Mouse (Mus musculus): ENCODE results near the gene Cyp19a1.

Gene Cyp19a1

DNA sequence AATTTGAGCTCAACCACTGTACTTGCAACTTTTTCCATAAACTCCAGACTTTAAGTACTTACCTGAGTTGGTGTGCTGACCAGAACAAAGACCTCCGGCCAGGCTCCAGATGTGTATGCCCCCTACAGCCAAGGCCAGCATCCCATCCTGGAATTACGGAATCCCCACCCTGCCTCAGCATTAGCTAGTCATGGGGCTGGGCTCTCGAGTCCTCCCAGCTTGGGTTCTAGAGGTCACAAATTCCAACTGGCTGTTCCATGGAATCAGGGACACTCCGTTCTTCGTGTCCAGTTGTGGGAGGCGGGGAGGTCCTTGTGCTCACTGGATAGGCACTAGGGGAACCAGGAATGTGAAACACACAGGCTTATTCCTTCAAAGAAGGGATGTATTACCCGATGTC lies at the start of gene Cyp19a1:
Cyp19a1 (minus strand) TSS at position 101 of the 400 bp plus-strand sequence.
- in situ Hi-C loops (cut with MboI, MseI), result no loop called here

DNA sequence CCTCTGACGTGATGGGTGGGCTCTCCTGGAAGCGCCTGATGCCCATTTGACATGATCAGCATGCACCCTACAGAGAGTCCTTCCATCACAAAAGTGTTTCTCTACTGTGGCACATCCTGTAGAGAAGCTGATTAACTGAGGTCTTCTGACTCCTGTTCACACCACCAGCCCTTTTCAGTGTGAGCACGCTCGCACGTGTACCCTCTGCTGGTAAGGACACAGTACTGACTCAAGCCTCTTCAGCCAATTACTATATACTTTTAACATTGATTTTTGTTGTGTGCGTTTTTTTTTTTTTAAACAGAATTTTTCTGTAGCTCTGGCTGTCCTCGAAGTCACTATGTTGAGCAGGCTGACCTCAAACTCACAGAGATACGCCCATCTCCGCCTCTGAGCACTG lies 48.5 kb upstream of the Cyp19a1 start:
- in situ Hi-C loops (cut with MboI, MseI), result no loop called here

GRCm38 (mm10) chr9:54308751-54309358 lies 40.9 kb upstream of the Cyp19a1 start:
- in situ Hi-C loops (cut with MboI, MseI), result no loop called here

GRCm38 (mm10) chr9:54308209-54308608 lies 40.3 kb upstream of the Cyp19a1 start:
- in situ Hi-C loops (cut with MboI, MseI), result no loop called here

DNA sequence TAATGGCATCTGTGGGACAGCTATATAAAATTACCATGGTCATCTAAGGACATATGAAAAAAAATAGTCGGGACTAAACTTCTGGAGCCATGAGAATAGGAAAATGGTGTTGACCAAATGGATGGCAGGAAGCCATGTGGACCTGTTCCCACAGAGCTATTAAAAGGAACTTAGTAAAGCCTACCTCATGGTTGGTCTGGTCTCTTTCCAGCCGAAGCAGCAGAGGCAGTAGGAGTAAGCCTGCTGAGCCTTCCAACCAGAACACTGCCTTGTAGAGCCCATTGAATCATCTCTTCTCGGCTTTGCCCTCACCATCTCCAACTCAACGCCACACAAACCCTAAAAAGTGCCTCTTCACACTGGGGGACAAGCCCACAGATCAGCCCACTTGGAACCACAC lies 33.3 kb upstream of the Cyp19a1 start:
- in situ Hi-C loops (cut with MboI, MseI), result no loop called here

GRCm38 (mm10) chr9:54299792-54300191 lies 31.9 kb upstream of the Cyp19a1 start:
- in situ Hi-C loops (cut with MboI, MseI), result no loop called here

- in situ Hi-C loops (cut with MboI, MseI), result no loop called here
Observed at GRCm38 (mm10) chr9:54299389-54299788, 31.5 kb upstream of the Cyp19a1 start.

- in situ Hi-C loops (cut with MboI, MseI), result no loop called here
Observed at GRCm38 (mm10) chr9:54287804-54288203, 19.9 kb upstream of the Cyp19a1 start.

- in situ Hi-C loops (cut with MboI, MseI), result no loop called here
Observed at GRCm38 (mm10) chr9:54286331-54286987, 18.5 kb upstream of the Cyp19a1 start, which contains the start of gene Gldn. Gldn (plus strand) TSS chr9:54286486.

DNA sequence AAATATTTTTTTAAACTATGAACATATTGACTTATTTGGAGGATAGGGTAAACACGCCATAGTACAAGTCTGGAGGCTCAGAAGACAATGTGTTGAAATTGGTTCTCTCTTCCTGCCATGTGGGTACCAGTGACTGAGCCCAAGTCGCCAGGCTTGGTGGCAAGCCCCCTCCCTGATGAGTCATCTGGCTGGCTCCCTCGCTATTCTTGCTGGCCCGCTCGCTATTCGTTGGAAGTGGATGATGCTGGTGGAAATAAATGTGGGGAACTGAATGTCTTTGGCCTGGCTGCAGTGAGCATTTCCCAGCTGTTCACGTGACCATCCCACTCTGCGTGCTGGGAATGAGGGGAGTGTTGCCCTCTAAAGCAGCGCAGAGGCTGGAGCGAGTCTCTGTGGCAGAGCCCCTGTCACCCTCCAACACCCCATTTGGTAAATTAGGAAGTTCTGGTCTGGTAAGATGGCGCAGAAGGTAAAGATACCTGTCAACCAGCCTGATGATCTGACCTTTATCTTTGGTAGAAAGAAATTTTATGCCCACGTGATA lies 11.2 kb upstream of the Cyp19a1 start:
- in situ Hi-C loops (cut with MboI, MseI), result no loop called here

DNA sequence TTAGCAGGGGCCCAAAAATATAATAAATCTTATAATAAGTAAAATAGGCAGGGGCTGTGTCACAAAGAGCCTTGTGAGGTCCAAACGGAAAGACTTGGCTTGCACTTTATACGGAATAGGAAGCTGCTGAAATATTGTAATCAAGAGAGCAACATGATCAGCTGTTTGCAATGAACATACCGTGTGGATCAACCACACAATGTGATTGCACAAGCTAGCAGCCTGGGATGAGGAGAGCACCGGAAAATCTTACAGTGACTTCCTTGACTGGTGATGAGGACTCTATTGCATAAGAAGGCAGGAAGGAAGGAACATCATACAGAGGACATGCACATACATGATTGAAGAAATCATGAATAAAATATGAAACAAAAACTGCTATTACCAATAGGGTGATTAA lies 7.4 kb upstream of the Cyp19a1 start:
- in situ Hi-C loops (cut with MboI, MseI), result no loop called here

DNA sequence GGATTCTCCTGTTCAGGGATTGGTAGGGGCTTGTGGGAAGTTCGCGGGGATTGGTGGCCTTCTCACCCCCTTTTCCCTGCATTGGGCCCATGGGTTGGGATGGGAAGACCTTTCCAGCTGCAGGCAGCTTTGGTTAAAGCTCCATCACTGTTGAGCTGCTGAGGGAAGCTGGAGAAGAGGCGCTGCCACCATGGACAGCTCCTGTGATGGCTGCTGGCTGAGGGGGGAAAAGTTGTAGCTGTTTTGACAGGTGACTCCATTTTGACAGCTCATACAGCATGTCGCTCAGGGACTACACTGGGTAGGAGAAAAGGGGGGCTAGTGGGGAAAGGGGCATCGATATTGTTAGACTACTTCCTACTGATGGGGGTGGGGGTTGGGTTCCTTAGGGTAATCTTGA lies 3.0 kb upstream of the Cyp19a1 start:
- in situ Hi-C loops (cut with MboI, MseI), result no loop called here

- in situ Hi-C loops (cut with MboI, MseI), result no loop called here
Observed at GRCm38 (mm10) chr9:54269987-54270386, 2.1 kb upstream of the Cyp19a1 start.

- in situ Hi-C loops (cut with MboI, MseI), result no loop called here
Observed at GRCm38 (mm10) chr9:54264754-54265153, 3.2 kb downstream of the Cyp19a1 start.

DNA sequence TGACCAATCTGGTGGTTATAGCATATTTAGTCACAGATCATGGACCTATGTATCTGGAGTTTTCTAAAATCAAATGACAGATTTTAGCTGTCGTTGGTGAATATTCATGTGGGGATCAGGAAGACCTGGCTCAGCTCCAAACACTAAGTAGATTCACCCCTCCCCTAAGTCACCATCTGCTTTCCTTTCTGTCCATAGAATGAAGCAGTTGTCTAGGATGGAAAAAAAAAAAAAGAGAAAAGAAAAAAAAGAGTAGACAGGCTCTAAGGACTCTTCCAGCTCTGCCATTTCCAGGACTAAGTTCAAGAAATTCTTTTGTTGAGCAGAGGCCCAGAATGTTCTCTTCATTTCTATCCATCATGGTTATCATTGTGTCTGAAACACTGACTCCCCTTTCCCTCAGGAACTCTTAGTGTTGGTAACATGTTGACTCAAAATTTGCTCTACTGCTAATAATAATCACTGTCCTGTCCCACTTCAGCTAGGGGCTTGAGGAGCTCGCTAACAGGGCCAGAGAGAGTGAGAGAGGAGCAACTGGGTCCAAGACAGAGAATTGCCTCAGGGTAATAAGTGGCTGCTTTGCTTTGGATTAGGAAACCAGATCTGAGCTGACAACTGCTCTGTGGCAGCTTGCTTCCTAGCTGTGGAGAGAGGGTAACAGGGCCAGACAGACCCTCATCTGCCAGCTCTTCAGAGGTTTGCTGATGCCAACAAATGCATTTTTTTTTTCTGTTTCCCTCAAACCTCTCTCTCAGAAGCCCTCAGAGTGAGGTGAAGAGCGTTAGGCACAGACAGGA lies 22.8 kb downstream of the Cyp19a1 start:
- in situ Hi-C loops (cut with MboI, MseI), result no loop called here

DNA sequence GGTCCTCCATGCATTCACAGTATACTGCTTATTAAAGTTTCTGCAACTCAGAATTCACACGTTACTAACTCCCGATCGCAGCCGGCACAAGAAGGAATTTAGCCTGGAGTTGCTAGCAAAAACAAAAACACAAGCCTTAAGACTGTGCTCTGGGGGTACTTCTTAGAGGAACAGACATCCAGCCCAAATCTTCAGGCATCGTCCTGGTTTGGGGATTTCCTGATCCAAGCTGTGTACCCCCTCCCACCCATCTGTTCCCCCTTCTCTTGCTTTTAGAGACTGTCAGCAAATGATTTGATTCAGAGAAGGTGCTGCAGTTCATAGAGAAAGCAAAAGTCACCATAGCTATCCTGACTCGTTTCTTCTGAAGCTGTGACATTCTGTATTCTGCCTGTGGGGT lies 40.3 kb downstream of the Cyp19a1 start:
- in situ Hi-C loops (cut with MboI, MseI), result no loop called here

DNA sequence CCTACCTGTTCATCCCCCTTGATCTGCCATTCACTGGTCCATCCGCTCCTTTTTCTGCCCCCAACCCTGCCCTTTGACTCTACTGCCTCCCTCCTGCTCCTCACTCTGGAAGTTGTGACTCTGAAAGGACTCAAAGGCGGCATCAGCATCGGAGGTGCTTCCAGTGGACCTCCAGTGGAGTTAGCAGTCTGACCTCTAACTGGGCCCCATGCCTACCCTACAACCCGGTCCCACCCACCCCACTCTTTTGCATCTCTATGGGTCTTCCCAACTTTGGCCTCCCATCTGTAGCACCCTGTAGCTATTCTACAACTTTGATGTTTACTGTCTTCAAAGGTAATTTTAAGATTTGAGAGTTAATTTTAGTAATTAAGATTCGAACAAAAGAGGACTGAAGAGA lies 51.4 kb downstream of the Cyp19a1 start:
- in situ Hi-C loops (cut with MboI, MseI), result no loop called here

GRCm38 (mm10) chr9:54214881-54215280 lies 53.0 kb downstream of the Cyp19a1 start:
- in situ Hi-C loops (cut with MboI, MseI), result no loop called here

GRCm38 (mm10) chr9:54194790-54195189 lies 73.1 kb downstream of the Cyp19a1 start:
- in situ Hi-C loops (cut with MboI, MseI), result loop anchor here in 1 of 2 experiments (25.0 kb wide), 1 partner anchor 443 kb away; no protein-coding TSS in a partner anchor

GRCm38 (mm10) chr9:54191435-54191834 lies 76.5 kb downstream of the Cyp19a1 start:
- in situ Hi-C loops (cut with MboI, MseI), result loop anchor here in 1 of 2 experiments (25.0 kb wide), 1 partner anchor 446 kb away; no protein-coding TSS in a partner anchor

GRCm38 (mm10) chr9:54182484-54182883 lies 85.4 kb downstream of the Cyp19a1 start:
- in situ Hi-C loops (cut with MboI, MseI), result loop anchor here in 1 of 2 experiments (10.0 to 25.0 kb wide), 2 partner anchors 232 to 455 kb away; no protein-coding TSS in a partner anchor

DNA sequence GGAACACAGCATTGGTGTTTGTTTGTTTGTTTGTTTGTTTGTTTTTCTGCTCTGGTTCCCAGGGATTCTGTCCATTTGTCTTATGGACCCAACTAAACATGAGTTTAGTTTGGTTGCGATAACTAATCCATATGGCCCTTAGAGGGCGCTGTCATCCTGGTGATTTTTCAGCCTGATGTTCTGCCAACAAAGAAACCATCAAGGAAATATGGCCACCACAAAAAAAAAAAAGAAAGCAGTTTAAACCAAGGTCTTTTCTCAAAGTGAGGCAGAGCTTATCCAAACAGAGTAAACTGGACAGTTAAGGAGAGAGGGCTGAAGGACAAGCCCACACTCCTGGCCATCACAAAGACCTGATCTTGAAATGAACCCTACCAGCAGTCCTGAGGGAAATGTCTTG lies 86.6 kb downstream of the Cyp19a1 start:
- in situ Hi-C loops (cut with MboI, MseI), result loop anchor here in 1 of 2 experiments (10.0 to 25.0 kb wide), 2 partner anchors 233 to 456 kb away; no protein-coding TSS in a partner anchor

All from T-helper 17 cell (primary cell).